Mouse (Mus musculus): ENCODE data around the gene Gm17190. TPM values are rescaled to one million over a fixed set of nuclear protein-coding genes. Genes with fewer than 3 reads are reported as not detected.

Gm17190 gene
- not detected in 2 replicates for polyA plus RNA-seq (2012; rRNA removed; ENCODE audit: low replicate concordance)

DNA sequence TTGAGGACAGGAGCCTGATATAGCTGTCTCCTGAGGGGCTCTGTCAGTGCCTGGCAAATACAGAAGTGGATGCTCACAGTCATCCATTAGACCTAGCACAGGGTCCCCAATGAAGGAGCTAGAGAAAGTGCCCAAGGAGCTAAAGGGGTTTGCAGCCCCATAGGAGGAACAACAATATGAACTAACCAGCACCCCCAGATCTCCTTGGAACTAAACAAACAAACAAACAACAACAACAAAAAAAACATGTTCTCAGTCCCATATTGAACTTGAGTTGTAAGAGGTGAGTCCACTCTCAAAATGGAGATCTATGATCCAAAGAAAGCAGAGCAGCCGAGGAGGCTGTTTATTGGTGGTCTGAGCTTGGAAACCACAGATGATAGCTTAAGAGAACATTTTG is at the start of gene Gm17190:
Gene Gm17190, plus strand, starts transcription at position 301 of the 400 bp plus-strand sequence.

DNA sequence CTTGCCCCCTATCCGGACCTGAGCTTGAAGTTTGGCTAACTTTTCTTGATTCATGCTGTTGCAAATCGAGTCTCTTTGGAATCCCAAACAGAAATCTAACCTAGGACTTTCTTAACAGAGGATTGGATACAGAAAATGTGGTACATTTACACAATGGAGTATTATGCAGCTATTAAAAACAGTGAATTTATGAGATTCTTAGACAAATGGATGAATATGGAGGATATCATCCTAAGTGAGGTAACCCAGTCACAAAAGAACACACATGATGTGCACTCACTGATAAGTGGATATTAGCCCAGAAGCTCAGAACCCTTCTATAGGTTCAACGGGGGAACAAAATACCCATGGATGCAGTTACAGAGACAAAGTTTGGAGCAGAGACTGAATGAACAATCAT is 578 bp upstream of the Gm17190 start, which contains the start of gene Gm20075:
Gene Gm20075, minus strand, starts transcription at position 101 of the 400 bp plus-strand sequence.

DNA sequence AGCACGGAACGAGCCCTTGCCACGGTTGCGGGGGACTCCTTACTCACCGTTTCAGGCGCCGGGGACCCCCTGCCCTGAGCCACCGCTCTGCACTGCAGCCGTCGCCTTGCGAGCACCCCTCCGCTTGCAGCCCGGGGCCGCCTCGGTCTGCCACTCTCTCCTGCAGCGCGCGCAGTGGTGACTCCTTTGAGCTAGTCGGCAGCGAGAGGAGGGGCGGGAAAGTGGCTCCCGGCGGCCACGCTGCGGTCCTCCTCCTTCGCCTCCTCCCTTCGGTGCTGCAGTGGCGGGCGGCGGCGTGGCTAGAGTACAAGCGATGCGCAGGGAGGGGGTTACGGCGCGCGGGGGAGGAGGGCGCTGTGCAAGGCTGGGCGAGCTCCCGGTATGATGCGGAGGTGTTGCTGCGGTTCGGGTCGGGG is 50.6 kb downstream of the Gm17190 start, which contains the start of gene Sv2c:
Gene Sv2c, minus strand, starts transcription at position 177 of the 416 bp plus-strand sequence.

Other genes with a start within 250 kb of the Gm17190 start
- 1.4 and 4.3 TPM in 2 replicates for gene Iqgap2, start 190.1 kb upstream of the Gm17190 start, polyA plus RNA-seq (2012; rRNA removed; ENCODE audit: low replicate concordance)
- 0.45 and 2.5 TPM in 2 replicates for gene Gm20075, start 678 bp upstream of the Gm17190 start, polyA plus RNA-seq (2012; rRNA removed; ENCODE audit: low replicate concordance)
- 0.07 and 0.31 TPM in 2 replicates for gene Sv2c, start 50.5 kb downstream of the Gm17190 start, polyA plus RNA-seq (2012; rRNA removed; ENCODE audit: low replicate concordance)